Comparison of ENCODE assay signal across 8 mouse cellular contexts in genomic region chr3:109781917-109782288, GRCm38 (mm10).
A peak's percentile ranks its signal among the peaks of the same experiment; 100 is the strongest.
DNase-seq lines count a peak whose midpoint lies in the region; ATAC-seq and TF ChIP-seq lines count a peak whose summit lies in the region.

No protein-coding gene starts in this region.

- peak overlapping the region; percentile 51 for H3K4me3 ChIP-seq in heart, embryonic 12.5 days
- peak overlapping the region; percentile 41; the same call in 1 of the 2 replicates for H3K4me3 ChIP-seq in limb, embryonic 14.5 days (replicated peaks; ENCODE audit: low read length)

- peak overlapping the region; percentile 94 for H3K4me2 ChIP-seq in heart, embryonic 12.5 days
- H3K4me2 ChIP-seq in limb, embryonic 14.5 days (replicated peaks; ENCODE audit: low read depth, low read length, severe bottlenecking) = peak overlapping the region; percentile 86

- intact Hi-C loops in heart, postnatal 25 days (cut with DNase I) = no loop called here
- intact Hi-C loops in left cerebral cortex, postnatal 36 days (cut with DNase I) = loop anchor here (5.0 to 10.0 kb wide), 2 partner anchors 360 to 463 kb away; partner anchors contain the start of gene Ntng1

- H3K9ac ChIP-seq in heart, embryonic 12.5 days = no peak overlapping the region
- peak overlapping the region; percentile 62; the same call in 1 of the 2 replicates for H3K9ac ChIP-seq in limb, embryonic 14.5 days (ENCODE audit: low read depth, low read length, severe bottlenecking)

- H3K9me3 ChIP-seq in heart, embryonic 12.5 days (replicated peaks) = no peaks in the 10 kb centered on the region
- H3K9me3 ChIP-seq in limb, embryonic 14.5 days (ENCODE audit: control insufficient read depth, low read length) = no peaks in the 10 kb centered on the region

- H3K27me3 ChIP-seq in heart, embryonic 12.5 days (replicated peaks) = peaks cover 11% of the 10 kb centered on the region; the same call in 1 of the 2 replicates
- no peaks in the 10 kb centered on the region for H3K27me3 ChIP-seq in limb, embryonic 14.5 days (ENCODE audit: control insufficient read depth, insufficient read depth, low read length)

- no peak overlapping the region for H3K27ac ChIP-seq in heart, embryonic 12.5 days (ENCODE audit: poor library complexity, severe bottlenecking)
- no peak overlapping the region for H3K27ac ChIP-seq in limb, embryonic 14.5 days (replicated peaks; ENCODE audit: low read depth, low read length)

- no peak for ATAC-seq in heart, embryonic 12.5 days (ENCODE audit: insufficient number of reproducible peaks, low FRiP score)
- no peak for ATAC-seq in limb, embryonic 14.5 days (ENCODE audit: low FRiP score, low read depth)

- peaks cover 3% of the 10 kb centered on the region; the same call in 1 of the 2 replicates for H3K4me1 ChIP-seq in heart, embryonic 12.5 days (replicated peaks)
- H3K4me1 ChIP-seq in limb, embryonic 14.5 days (ENCODE audit: control insufficient read depth, insufficient read depth, low read length) = peaks cover 14% of the 10 kb centered on the region

- no peaks in the 10 kb centered on the region for H3K36me3 ChIP-seq in heart, embryonic 12.5 days
- H3K36me3 ChIP-seq in limb, embryonic 14.5 days (ENCODE audit: control insufficient read depth, insufficient read depth, low read length) = no peaks in the 10 kb centered on the region

- TF ChIP-seq POLR2A in limb, embryonic 14.5 days (IDR thresholded peaks at IDR 0.05; ENCODE audit: borderline replicate concordance, extremely low read depth, insufficient read depth, insufficient read length) = no peak

- no peak for DNase-seq in heart, postnatal 25 days (ENCODE audit: low spot score)
- DNase-seq in right cerebral cortex, postnatal 4 days = peak; percentile 23
- no peak for DNase-seq in right cerebral cortex, postnatal 36 days (ENCODE audit: low spot score in 2 of 2)
- no peak for DNase-seq in limb, embryonic 14.5 days (ENCODE audit: low spot score)
- DNase-seq in thymus, postnatal 0 days (ENCODE audit: low spot score) = no peak
- no peak for DNase-seq in left cerebral cortex, postnatal 36 days (ENCODE audit: low spot score in 2 of 2)
- no peak for DNase-seq in retina, postnatal 1 day

- 62% methylated on average over 7 of the region's 7 CpGs for WGBS in heart, embryonic 12.5 days
- WGBS in limb, embryonic 14.5 days = 57% methylated on average over 7 of the region's 7 CpGs
